Mouse (Mus musculus) kidney, adult 2 months (tissue): ENCODE results near the gene Aacs. TPM values are rescaled to one million over a fixed set of nuclear protein-coding genes. Genes with fewer than 3 reads are reported as not detected.

Source experiments
- DNase-seq: peaks from one replicate; pipeline ENCODE4 v3.0.0; 2021
- H3K27ac ChIP-seq: fragments of 200-500 bp; 2 replicates; pipeline ENCODE4 v1.5.1; 2012; ENCODE audit warnings: low read depth, low read length, control low read depth, inconsistent platforms; ENCODE audit not compliant: insufficient read depth
- H3K27me3 ChIP-seq: fragments of 200-500 bp; replicated peaks from 2 replicates; pipeline ENCODE4 v1.6.1; 2012; ENCODE audit warnings: mild to moderate bottlenecking, moderate library complexity, low read length, inconsistent platforms; ENCODE audit not compliant: control insufficient read depth, insufficient read depth
- H3K36me3 ChIP-seq: fragments of 200-500 bp; 2 replicates; pipeline ENCODE4 v1.6.1; 2012; ENCODE audit warnings: mild to moderate bottlenecking, moderate library complexity, low read length, inconsistent platforms; ENCODE audit not compliant: control insufficient read depth, insufficient read depth
- H3K4me1 ChIP-seq: fragments of 200-500 bp; 2 replicates; pipeline ENCODE4 v1.6.1; 2011; ENCODE audit warnings: low read length; ENCODE audit not compliant: control insufficient read depth, insufficient read depth
- H3K4me3 ChIP-seq: fragments of 200-500 bp; 2 replicates; pipeline ENCODE4 v1.5.1; 2011; ENCODE audit warnings: mild to moderate bottlenecking, low read depth, low read length, control low read depth; ENCODE audit not compliant: insufficient read depth
- CTCF ChIP-seq: fragments of 200-500 bp; conservative IDR thresholded peaks from 2 replicates; pipeline ENCODE4 v1.5.1; 2011; ENCODE audit warnings: low read depth, mild to moderate bottlenecking, control low read depth, low read length, moderate library complexity, mixed read lengths; ENCODE audit not compliant: insufficient read depth, insufficient read length
- POLR2A ChIP-seq: fragments of 200-500 bp; IDR thresholded peaks from one replicate; pipeline ENCODE4 v1.6.1; 2011; ENCODE audit warnings: low read depth, low read length, control low read depth
- WGBS: fragments of 180-500 bp; shearing (Covaris S2); methylation state at CpG from one replicate; pipeline ENCODE4 v1.1.7; 2018; 5-methylcytosine and 5-hydroxymethylcytosine counted together
- polyA plus RNA-seq: library from polyadenylated mRNA; depleted of rRNA; stranded (reverse); fragments of >200 nt; gene quantifications from 2 replicates; pipeline ENCODE4 v1.2.3, GENCODE M21; 2012

Gene Aacs
- polyA plus RNA-seq, 1 experiment: 102 TPM

- TF ChIP-seq POLR2A: no peak
- TF ChIP-seq CTCF: no peak
- Histone ChIP-seq H3K36me3 (no peaks in the 10 kb centered on the region; the same call in none of the 2 replicates), H3K4me1 (no peaks in the 10 kb centered on the region), H3K4me3 (no peak overlapping the region), H3K27me3 (no peaks in the 10 kb centered on the region), H3K27ac (no peak overlapping the region)
- no peak for DNase-seq
- WGBS: 70% methylated on average over 11 of the region's 11 CpGs
Observed at GRCm38 (mm10) chr5:125504692-125505091, 29.1 kb downstream of the Aacs start.

- no peak overlapping the region for H3K4me3 ChIP-seq
- no peak for DNase-seq
- peaks cover 1% of the 10 kb centered on the region for H3K36me3 ChIP-seq
- H3K4me1 ChIP-seq: no peaks in the 10 kb centered on the region
- no peak for TF ChIP-seq POLR2A
- TF ChIP-seq CTCF: no peak
- WGBS: 67% methylated on average over 15 of the region's 15 CpGs
- no peak overlapping the region for H3K27ac ChIP-seq
- H3K27me3 ChIP-seq: no peaks in the 10 kb centered on the region
Observed at GRCm38 (mm10) chr5:125505968-125506367, 30.4 kb downstream of the Aacs start.

- Histone ChIP-seq H3K36me3 (peaks cover 1% of the 10 kb centered on the region), H3K4me1 (no peaks in the 10 kb centered on the region), H3K27me3 (no peaks in the 10 kb centered on the region), H3K4me3 (no peak overlapping the region), H3K27ac (no peak overlapping the region)
- 92% methylated on average over 9 of the region's 9 CpGs for WGBS
- peak; percentile 37; the same call in 1 of the 2 replicates for TF ChIP-seq CTCF
- no peak for TF ChIP-seq POLR2A
- no peak for DNase-seq
Observed at GRCm38 (mm10) chr5:125507582-125507981, 32.0 kb downstream of the Aacs start.

- DNase-seq: no peak
- Histone ChIP-seq H3K4me3 (no peak overlapping the region), H3K4me1 (no peaks in the 10 kb centered on the region), H3K36me3 (peaks cover 1% of the 10 kb centered on the region), H3K27ac (no peak overlapping the region), H3K27me3 (no peaks in the 10 kb centered on the region)
- 91% methylated on average over 10 of the region's 10 CpGs for WGBS
- TF ChIP-seq POLR2A (no peak), CTCF (no peak)
Observed at GRCm38 (mm10) chr5:125508006-125508405, 32.4 kb downstream of the Aacs start.

GRCm38 (mm10) chr5:125509541-125509940, 33.9 kb downstream of the Aacs start:
- TF ChIP-seq CTCF (peak; percentile 85), POLR2A (no peak)
- peaks cover 1% of the 10 kb centered on the region for H3K36me3 ChIP-seq
- H3K4me3 ChIP-seq: no peak overlapping the region
- no peaks in the 10 kb centered on the region for H3K27me3 ChIP-seq
- no peak overlapping the region for H3K27ac ChIP-seq
- 57% methylated on average over 5 of the region's 5 CpGs for WGBS
- H3K4me1 ChIP-seq: no peaks in the 10 kb centered on the region
- DNase-seq: peak; percentile 54

GRCm38 (mm10) chr5:125515006-125515405, 39.4 kb downstream of the Aacs start:
- TF ChIP-seq POLR2A: no peak
- no peak for TF ChIP-seq CTCF
- Histone ChIP-seq H3K36me3 (peaks cover 3% of the 10 kb centered on the region), H3K27ac (no peak overlapping the region), H3K27me3 (no peaks in the 10 kb centered on the region), H3K4me1 (no peaks in the 10 kb centered on the region), H3K4me3 (no peak overlapping the region)
- no peak for DNase-seq
- 92% methylated on average over 12 of the region's 12 CpGs for WGBS

- DNase-seq: peak; percentile 33
- no peak overlapping the region for H3K27ac ChIP-seq
- TF ChIP-seq CTCF (peak; percentile 60), POLR2A (no peak)
- H3K36me3 ChIP-seq: peaks cover 3% of the 10 kb centered on the region
- no peaks in the 10 kb centered on the region for H3K27me3 ChIP-seq
- no peak overlapping the region for H3K4me3 ChIP-seq
- no peaks in the 10 kb centered on the region for H3K4me1 ChIP-seq
- WGBS: 63% methylated on average over 5 of the region's 5 CpGs
Observed at GRCm38 (mm10) chr5:125518640-125519039, 43.0 kb downstream of the Aacs start.
